Mouse (Mus musculus) left cerebral cortex, postnatal 25 days (tissue): ENCODE results near the gene Zscan26. TPM values are rescaled to one million over a fixed set of nuclear protein-coding genes. Genes with fewer than 3 reads are reported as not detected.
"Not testable (repeated sequence)": the region's sequence is repeated elsewhere in the genome, so short reads cannot be mapped to it uniquely, and the experiment has no call there.

Experiments used
- DNase-seq, 2 experiments: peaks; one replicate each; pipeline ENCODE4 v3.0.0; 2022; ENCODE audit warnings: low spot score in 2 of 2, mixed read lengths in 1 of 2
- intact Hi-C: fragments of 180-260 bp; cut with DNase I; formaldehyde crosslinking; loops from one replicate; pipeline ENCODE4 v1.15.1; 2025
- microRNA-seq, 2 experiments: library from miRNA; unstranded; fragments of <30 nt; microRNA quantifications; one replicate each; pipeline ENCODE4 v1.2.0; 2022
- total RNA-seq, 2 experiments: library from RNA; stranded (reverse); gene quantifications; 2 replicates each; pipeline ENCODE4 v1.2.3; 2021

Gene Zscan26
- total RNA-seq, 2 experiments from 2014 or later, result 48.3 to 51.3 TPM

GRCm38 (mm10) chr13:21396048-21396447, 57.5 kb downstream of the Zscan26 start:
- intact Hi-C loops, DNase-seq: not testable (repeated sequence)

DNA sequence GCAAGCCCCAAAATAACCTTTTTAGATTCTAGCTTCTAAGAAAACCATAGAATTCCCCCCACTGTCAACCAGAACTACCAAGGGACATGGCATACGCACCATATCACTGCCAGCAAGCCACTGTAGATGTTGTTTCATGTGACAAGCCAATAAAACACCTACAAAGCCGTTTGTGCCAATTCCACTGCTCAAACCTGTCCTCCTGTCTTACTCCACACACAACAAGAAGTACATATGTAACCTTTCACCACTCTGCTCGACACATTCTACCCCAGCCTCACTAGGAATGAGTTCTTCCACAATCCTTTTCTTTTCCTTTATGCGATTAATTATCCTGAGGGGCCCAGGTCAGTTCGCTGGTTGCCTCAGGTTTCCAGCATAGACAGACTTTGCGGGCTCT, 57.9 kb downstream of the Zscan26 start:
- intact Hi-C loops, result no loop called here
- no peak for DNase-seq

DNA sequence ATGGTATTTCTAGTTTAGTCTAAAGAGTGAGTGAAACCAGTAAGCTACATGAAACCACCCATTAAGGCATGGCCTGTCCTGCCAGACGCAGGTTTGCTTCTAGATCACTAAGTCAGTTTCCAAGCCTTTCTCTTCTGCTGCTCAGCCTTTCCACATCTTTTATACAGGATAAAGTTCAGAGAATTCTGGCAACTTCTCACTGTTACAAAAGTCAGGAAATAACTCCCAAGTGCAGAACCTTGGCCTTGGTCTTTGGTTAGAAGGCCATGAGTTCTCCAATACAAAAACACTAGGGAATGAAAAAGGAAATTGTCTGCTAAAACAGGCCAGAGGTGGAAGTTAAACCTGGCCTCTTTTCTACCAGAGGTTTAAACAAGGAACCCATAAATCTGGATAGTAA, 58.3 kb downstream of the Zscan26 start:
- no peak for DNase-seq

More for the DNA sequence above, 58.3 kb downstream of the Zscan26 start:
- intact Hi-C loops, result no loop called here

Small RNAs within 50 kb of the gene (microRNA-seq; reads per million reads assigned to microRNA genes)
- gene Mir1896 (0 reads per million in 2 experiments), gene Mir6942 (0 to 0.25 reads per million in 2 experiments)

Other genes with a start within 250 kb of the Zscan26 start
- not detected for gene Gpx5, start 161.0 kb downstream of the Zscan26 start, total RNA-seq
- not detected for gene Gpx6, start 141.6 kb downstream of the Zscan26 start, total RNA-seq
- gene Olfr1367, start 106.8 kb downstream of the Zscan26 start, total RNA-seq, result not detected
- 1 to 10 TPM; 7.5 to 7.9 TPM for gene Zscan12, start 90.9 kb downstream of the Zscan26 start, total RNA-seq
- 10 to 100 TPM; 37.2 to 44.5 TPM for gene Zkscan3, start 51.0 kb downstream of the Zscan26 start, total RNA-seq
- gene Pgbd1, start 12.7 kb downstream of the Zscan26 start, total RNA-seq, result 1 to 10 TPM; 1.5 to 1.7 TPM
- gene Nkapl, start 14.8 kb upstream of the Zscan26 start, total RNA-seq, result 1 to 10 TPM in 1 of 2 experiments, under 1 TPM in 1; 0.96 to 1.1 TPM
- gene Zkscan4, start 25.2 kb upstream of the Zscan26 start, total RNA-seq, result 1 to 10 TPM; 5.6 to 6.7 TPM
- gene Gm10065, start 25.7 kb upstream of the Zscan26 start, total RNA-seq, result not detected
- 10 to 100 TPM; 21.6 to 23.1 TPM for gene AK157302, start 41.5 kb upstream of the Zscan26 start, total RNA-seq
- gene Gm11273, start 47.7 kb upstream of the Zscan26 start, total RNA-seq, result 10 to 100 TPM; 50.0 to 59.4 TPM
- 10 to 100 TPM; 17.2 to 19.5 TPM for gene Zkscan8, start 77.4 kb upstream of the Zscan26 start, total RNA-seq
- gene Olfr1366, start 89.1 kb upstream of the Zscan26 start, total RNA-seq, result not detected
- not detected for gene Olfr1535, start 106.2 kb upstream of the Zscan26 start, total RNA-seq
- gene Olfr1364, start 128.0 kb upstream of the Zscan26 start, total RNA-seq, result not detected
- not detected for gene Olfr1362, start 160.3 kb upstream of the Zscan26 start, total RNA-seq
- not detected for gene Olfr11, start 188.8 kb upstream of the Zscan26 start, total RNA-seq
- not detected for gene Olfr1361, start 209.7 kb upstream of the Zscan26 start, total RNA-seq
- gene Olfr1360, start 223.7 kb upstream of the Zscan26 start, total RNA-seq, result not detected
- gene Olfr1359, start 244.4 kb upstream of the Zscan26 start, total RNA-seq, result not detected